Mouse (Mus musculus): ENCODE results near the gene Phrf1. TPM values are rescaled to one million over a fixed set of nuclear protein-coding genes. Genes with fewer than 3 reads are reported as not detected.
A peak's percentile ranks its signal among the peaks of the same experiment; 100 is the strongest.

Gene Phrf1
- polyA plus RNA-seq, 1 experiment from 2014 or later = 43.5 TPM

DNA sequence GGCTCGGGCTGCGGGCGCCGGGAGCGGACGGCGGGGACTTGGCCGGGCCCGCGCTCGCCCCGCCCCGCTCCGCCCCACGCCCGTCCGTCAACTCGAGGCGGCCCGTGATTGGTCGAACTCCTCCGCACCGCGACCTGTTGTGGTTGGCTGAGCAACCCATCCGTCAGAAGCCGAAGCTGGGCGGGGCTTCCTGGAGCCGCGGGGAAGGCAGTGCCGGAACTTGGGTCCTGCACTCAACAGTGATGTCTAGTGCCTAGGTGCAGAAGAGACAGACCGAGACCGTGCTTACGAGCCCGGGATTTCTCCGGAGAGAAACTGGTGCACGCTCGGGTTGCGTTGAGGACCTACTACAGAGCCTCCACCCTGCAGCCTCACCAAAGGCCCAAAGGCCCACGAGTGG lies 34.6 kb upstream of the Phrf1 start, which contains the start of the genes Hras and Lrrc56:
Gene Hras (minus strand): TSS at position 58 of the 400 bp plus-strand sequence.
Gene Lrrc56 (plus strand): TSS at position 210 of the 400 bp plus-strand sequence.
- Histone ChIP-seq H3K9me3 (replicated peaks; ENCODE audit: control insufficient read depth, low read length) (no peaks in the 10 kb centered on the region), H3K4me1 (ENCODE audit: control insufficient read depth, insufficient read depth, low read length) (peaks cover 16% of the 10 kb centered on the region)
- under 1% methylated on average over 32 of the region's 39 CpGs for WGBS

GRCm38 (mm10) chr7:141194409-141194808 lies 34.2 kb upstream of the Phrf1 start:
- Histone ChIP-seq H3K4me1 (ENCODE audit: control insufficient read depth, insufficient read depth, low read length) (peaks cover 16% of the 10 kb centered on the region), H3K9me3 (replicated peaks; ENCODE audit: control insufficient read depth, low read length) (no peaks in the 10 kb centered on the region), H3K9ac (ENCODE audit: low read length) (peak overlapping the region; percentile 73), H3K4me2 (ENCODE audit: low read depth, low read length) (peak overlapping the region; percentile 99), H3K27me3 (ENCODE audit: control insufficient read depth, insufficient read depth, low read length) (no peaks in the 10 kb centered on the region), H3K36me3 (ENCODE audit: control insufficient read depth, insufficient read depth) (peaks cover 27% of the 10 kb centered on the region), H3K27ac (ENCODE audit: low read length) (peak overlapping the region; percentile 89), H3K4me3 (ENCODE audit: low read length) (peak overlapping the region; percentile 58)
- no peak for ATAC-seq (replicated peaks; ENCODE audit: extremely low read depth, insufficient read depth, low FRiP score)
- WGBS = under 1% methylated on average over 23 of the region's 23 CpGs

More for the DNA sequence above, 34.6 kb upstream of the Phrf1 start, which contains the start of the genes Hras and Lrrc56:
- ATAC-seq (replicated peaks; ENCODE audit: extremely low read depth, insufficient read depth, low FRiP score) = peak; percentile 96
- H3K4me2 ChIP-seq (ENCODE audit: low read depth, low read length) = peak within 1 kb of the TSS; percentile 99
- peak within 1 kb of the TSS; percentile 58 for H3K4me3 ChIP-seq (ENCODE audit: low read length)
- H3K36me3 ChIP-seq (ENCODE audit: control insufficient read depth, insufficient read depth) = peaks cover 31% of the 10 kb centered on the region
- H3K27me3 ChIP-seq (ENCODE audit: control insufficient read depth, insufficient read depth, low read length) = no peaks in the 10 kb centered on the region
- H3K27ac ChIP-seq (ENCODE audit: low read length) = peak within 1 kb of the TSS; percentile 89
- peak within 1 kb of the TSS; percentile 77 for H3K9ac ChIP-seq (ENCODE audit: low read length)

GRCm38 (mm10) chr7:141194830-141195229 lies 33.8 kb upstream of the Phrf1 start:
- no peaks in the 10 kb centered on the region for H3K27me3 ChIP-seq (ENCODE audit: control insufficient read depth, insufficient read depth, low read length)
- ATAC-seq (replicated peaks; ENCODE audit: extremely low read depth, insufficient read depth, low FRiP score) = 0 out of 2 replicates have a peak, but pooled peaks have one; percentile 16

DNA sequence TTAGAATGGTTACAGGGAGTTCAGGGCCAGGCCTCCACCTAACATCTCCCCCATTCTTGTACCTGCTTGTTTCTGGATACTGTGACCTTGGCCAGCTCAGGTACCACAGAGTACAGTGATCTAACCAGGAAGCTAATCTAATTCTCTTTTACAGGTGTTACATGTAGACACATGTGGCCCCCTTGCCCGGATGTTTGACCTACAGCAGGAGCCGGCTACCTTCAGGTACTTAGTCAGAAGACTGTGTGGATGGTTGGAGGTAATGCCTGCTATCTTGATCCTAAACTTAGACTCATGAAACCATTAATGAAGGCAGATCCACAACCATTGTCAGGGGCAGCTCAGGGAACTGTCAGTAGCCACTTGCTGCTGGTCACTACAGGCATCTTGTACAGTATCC lies 32.8 kb upstream of the Phrf1 start:
- no peak overlapping the region for H3K4me2 ChIP-seq (ENCODE audit: low read depth, low read length)
- peaks cover 16% of the 10 kb centered on the region for H3K4me1 ChIP-seq (ENCODE audit: control insufficient read depth, insufficient read depth, low read length)
- H3K36me3 ChIP-seq (ENCODE audit: control insufficient read depth, insufficient read depth) = peaks cover 14% of the 10 kb centered on the region
- H3K4me3 ChIP-seq (ENCODE audit: low read length) = no peak overlapping the region
- no peaks in the 10 kb centered on the region for H3K27me3 ChIP-seq (ENCODE audit: control insufficient read depth, insufficient read depth, low read length)
- ATAC-seq (replicated peaks; ENCODE audit: extremely low read depth, insufficient read depth, low FRiP score) = no peak
- 86% methylated on average over 2 of the region's 2 CpGs for WGBS
- H3K9me3 ChIP-seq (replicated peaks; ENCODE audit: control insufficient read depth, low read length) = no peaks in the 10 kb centered on the region
- H3K27ac ChIP-seq (ENCODE audit: low read length) = no peak overlapping the region
- no peak overlapping the region for H3K9ac ChIP-seq (ENCODE audit: low read length)

More at GRCm38 (mm10) chr7:141194830-141195229, 33.8 kb upstream of the Phrf1 start:
- peak overlapping the region; percentile 99 for H3K4me2 ChIP-seq (ENCODE audit: low read depth, low read length)
- peak overlapping the region; percentile 89 for H3K27ac ChIP-seq (ENCODE audit: low read length)
- peaks cover 16% of the 10 kb centered on the region for H3K4me1 ChIP-seq (ENCODE audit: control insufficient read depth, insufficient read depth, low read length)
- H3K9me3 ChIP-seq (replicated peaks; ENCODE audit: control insufficient read depth, low read length) = no peaks in the 10 kb centered on the region
- H3K36me3 ChIP-seq (ENCODE audit: control insufficient read depth, insufficient read depth) = peaks cover 23% of the 10 kb centered on the region
- under 1% methylated on average over 28 of the region's 28 CpGs for WGBS
- H3K4me3 ChIP-seq (ENCODE audit: low read length) = peak overlapping the region; percentile 58
- H3K9ac ChIP-seq (ENCODE audit: low read length) = peak overlapping the region; percentile 73

DNA sequence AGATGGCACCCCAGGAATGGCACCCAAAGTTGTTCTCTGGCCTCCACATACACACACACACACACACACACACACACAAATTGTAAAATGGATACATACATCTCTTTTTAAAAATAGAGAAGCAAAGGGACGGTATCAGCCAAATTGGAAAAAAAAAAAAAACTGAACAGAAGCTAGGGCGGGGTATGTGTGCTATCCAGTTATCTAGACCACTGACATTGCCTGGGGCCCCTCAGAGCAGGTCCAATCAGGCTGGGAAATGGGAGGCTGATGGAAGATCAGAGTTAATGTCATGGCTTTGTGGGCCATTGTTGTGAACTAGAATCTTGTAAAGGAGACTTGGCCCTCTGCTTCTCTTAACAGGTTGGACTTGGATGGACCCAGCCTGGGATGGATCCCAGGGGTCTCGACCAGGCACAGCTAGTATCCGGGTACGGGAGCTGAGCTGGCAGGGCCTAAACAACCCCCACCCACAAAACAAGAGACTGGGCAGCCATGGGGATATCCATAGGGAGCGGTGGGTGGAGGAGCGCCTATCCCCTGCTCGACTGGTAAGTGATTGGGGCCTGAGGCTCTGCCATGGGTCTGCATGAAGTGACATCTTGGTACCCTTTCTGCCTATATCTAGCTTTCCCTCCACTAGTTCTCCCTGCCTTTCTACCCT lies 31.8 kb upstream of the Phrf1 start:
- no peaks in the 10 kb centered on the region for H3K27me3 ChIP-seq (ENCODE audit: control insufficient read depth, insufficient read depth, low read length)
- no peaks in the 10 kb centered on the region for H3K9me3 ChIP-seq (replicated peaks; ENCODE audit: control insufficient read depth, low read length)
- peaks cover 4% of the 10 kb centered on the region; the same call in 1 of the 2 replicates for H3K36me3 ChIP-seq (ENCODE audit: control insufficient read depth, insufficient read depth)
- H3K27ac ChIP-seq (ENCODE audit: low read length) = no peak overlapping the region
- ATAC-seq (replicated peaks; ENCODE audit: extremely low read depth, insufficient read depth, low FRiP score) = no peak
- H3K4me2 ChIP-seq (ENCODE audit: low read depth, low read length) = no peak overlapping the region
- WGBS = 86% methylated on average over 8 of the region's 8 CpGs
- peaks cover 16% of the 10 kb centered on the region for H3K4me1 ChIP-seq (ENCODE audit: control insufficient read depth, insufficient read depth, low read length)
- no peak overlapping the region for H3K4me3 ChIP-seq (ENCODE audit: low read length)
- H3K9ac ChIP-seq (ENCODE audit: low read length) = no peak overlapping the region

GRCm38 (mm10) chr7:141198121-141198520 lies 30.5 kb upstream of the Phrf1 start:
- no peaks in the 10 kb centered on the region for H3K9me3 ChIP-seq (replicated peaks; ENCODE audit: control insufficient read depth, low read length)
- H3K9ac ChIP-seq (ENCODE audit: low read length) = no peak overlapping the region
- H3K36me3 ChIP-seq (ENCODE audit: control insufficient read depth, insufficient read depth) = no peaks in the 10 kb centered on the region
- no peaks in the 10 kb centered on the region for H3K27me3 ChIP-seq (ENCODE audit: control insufficient read depth, insufficient read depth, low read length)
- H3K4me2 ChIP-seq (ENCODE audit: low read depth, low read length) = no peak overlapping the region
- WGBS = 89% methylated on average over 4 of the region's 4 CpGs
- no peak for ATAC-seq (replicated peaks; ENCODE audit: extremely low read depth, insufficient read depth, low FRiP score)
- peaks cover 6% of the 10 kb centered on the region for H3K4me1 ChIP-seq (ENCODE audit: control insufficient read depth, insufficient read depth, low read length)
- no peak overlapping the region for H3K27ac ChIP-seq (ENCODE audit: low read length)
- H3K4me3 ChIP-seq (ENCODE audit: low read length) = no peak overlapping the region

- Histone ChIP-seq H3K27ac (ENCODE audit: low read length) (no peak overlapping the region), H3K4me1 (ENCODE audit: control insufficient read depth, insufficient read depth, low read length) (no peaks in the 10 kb centered on the region), H3K36me3 (ENCODE audit: control insufficient read depth, insufficient read depth) (no peaks in the 10 kb centered on the region), H3K4me2 (ENCODE audit: low read depth, low read length) (no peak overlapping the region), H3K4me3 (ENCODE audit: low read length) (no peak overlapping the region), H3K9me3 (replicated peaks; ENCODE audit: control insufficient read depth, low read length) (no peaks in the 10 kb centered on the region), H3K27me3 (ENCODE audit: control insufficient read depth, insufficient read depth, low read length) (no peaks in the 10 kb centered on the region), H3K9ac (ENCODE audit: low read length) (no peak overlapping the region)
- no peak for ATAC-seq (replicated peaks; ENCODE audit: extremely low read depth, insufficient read depth, low FRiP score)
- 56% methylated on average over 3 of the region's 3 CpGs for WGBS
These were observed 24.0 kb upstream of the Phrf1 start for GRCm38 (mm10) chr7:141204546-141204945.

GRCm38 (mm10) chr7:141205504-141205903 lies 23.1 kb upstream of the Phrf1 start:
- Histone ChIP-seq H3K4me1 (ENCODE audit: control insufficient read depth, insufficient read depth, low read length) (no peaks in the 10 kb centered on the region), H3K27ac (ENCODE audit: low read length) (no peak overlapping the region), H3K27me3 (ENCODE audit: control insufficient read depth, insufficient read depth, low read length) (no peaks in the 10 kb centered on the region), H3K36me3 (ENCODE audit: control insufficient read depth, insufficient read depth) (no peaks in the 10 kb centered on the region), H3K4me2 (ENCODE audit: low read depth, low read length) (no peak overlapping the region), H3K9me3 (replicated peaks; ENCODE audit: control insufficient read depth, low read length) (no peaks in the 10 kb centered on the region), H3K9ac (ENCODE audit: low read length) (no peak overlapping the region), H3K4me3 (ENCODE audit: low read length) (no peak overlapping the region)
- no peak for ATAC-seq (replicated peaks; ENCODE audit: extremely low read depth, insufficient read depth, low FRiP score)
- WGBS = 89% methylated on average over 5 of the region's 5 CpGs

DNA sequence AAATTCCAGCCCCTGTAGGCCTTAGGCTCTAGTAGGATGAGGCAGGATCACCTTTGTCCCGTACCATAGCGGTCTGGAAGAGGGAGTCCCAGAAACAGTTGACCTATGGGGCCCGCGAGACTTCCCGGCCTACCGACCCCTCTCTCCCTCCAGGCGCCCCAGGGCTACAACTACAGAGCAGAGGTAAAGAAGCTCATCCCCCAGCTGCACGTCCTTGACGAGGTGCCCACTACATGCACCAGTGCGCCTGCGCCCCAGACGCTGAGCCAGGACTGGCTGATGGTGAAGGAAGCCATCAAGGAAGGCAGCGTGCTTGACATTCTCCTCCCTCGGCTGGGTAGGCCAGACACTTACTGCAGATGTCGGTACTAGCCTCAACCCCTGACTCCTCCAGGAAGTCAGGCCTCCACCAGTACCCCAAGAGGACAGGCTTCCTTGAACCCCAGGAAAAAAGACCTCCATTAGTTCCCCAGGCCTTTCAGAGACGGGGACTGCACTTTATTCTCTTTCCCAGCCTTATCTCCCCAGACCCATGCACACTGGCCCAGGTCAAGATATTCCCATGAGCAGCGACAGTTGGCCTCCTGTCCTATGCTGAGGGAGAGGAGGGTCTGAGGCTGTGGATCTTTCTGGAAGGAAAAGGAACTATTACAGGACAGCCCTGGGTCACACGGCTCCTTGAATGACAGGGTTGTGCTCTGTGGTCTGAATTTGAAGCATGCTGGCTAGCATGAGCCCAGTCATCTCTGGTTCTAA lies 22.2 kb upstream of the Phrf1 start:
- H3K9me3 ChIP-seq (replicated peaks; ENCODE audit: control insufficient read depth, low read length) = no peaks in the 10 kb centered on the region
- no peak overlapping the region for H3K4me2 ChIP-seq (ENCODE audit: low read depth, low read length)
- H3K4me3 ChIP-seq (ENCODE audit: low read length) = no peak overlapping the region
- H3K27me3 ChIP-seq (ENCODE audit: control insufficient read depth, insufficient read depth, low read length) = no peaks in the 10 kb centered on the region
- H3K36me3 ChIP-seq (ENCODE audit: control insufficient read depth, insufficient read depth) = no peaks in the 10 kb centered on the region
- no peak overlapping the region for H3K27ac ChIP-seq (ENCODE audit: low read length)
- ATAC-seq (replicated peaks; ENCODE audit: extremely low read depth, insufficient read depth, low FRiP score) = no peak
- 85% methylated on average over 18 of the region's 18 CpGs for WGBS
- H3K4me1 ChIP-seq (ENCODE audit: control insufficient read depth, insufficient read depth, low read length) = no peaks in the 10 kb centered on the region
- H3K9ac ChIP-seq (ENCODE audit: low read length) = no peak overlapping the region

Data from heart, embryonic 16.5 days (tissue).